Mouse (Mus musculus) olfactory bulb, adult 2 months (tissue): ENCODE results near the gene Gm45837.

Experiments used
- CTCF ChIP-seq: fragments of 200-500 bp; IDR thresholded peaks from 2 replicates; pipeline ENCODE4 v1.5.1; 2012; ENCODE audit warnings: low read depth, mild to moderate bottlenecking, low read length, moderate library complexity; ENCODE audit not compliant: insufficient read depth
- POLR2A ChIP-seq: fragments of 200-500 bp; IDR thresholded peaks from 2 replicates; pipeline ENCODE4 v1.6.1; 2012; ENCODE audit warnings: mild to moderate bottlenecking, low read depth, low read length, moderate library complexity; ENCODE audit not compliant: insufficient read depth

DNA sequence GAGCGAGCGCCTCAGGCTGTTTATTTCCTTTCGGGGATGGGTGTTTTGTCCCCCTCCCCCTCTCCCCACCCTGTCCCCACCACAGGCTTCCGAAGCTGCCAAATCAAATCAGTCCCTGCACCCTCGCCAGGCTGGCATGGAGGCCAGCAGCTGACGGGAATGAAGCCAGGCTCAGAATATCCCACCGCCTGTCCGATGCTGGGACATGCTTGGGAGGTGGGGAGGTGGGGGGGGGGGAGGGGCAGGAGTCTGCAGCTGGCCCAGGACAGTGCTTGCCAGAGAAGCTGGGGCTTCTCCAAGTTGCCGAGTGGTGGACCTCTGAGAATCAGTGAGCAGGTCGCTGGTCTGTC, 49.9 kb downstream of the Gm45837 start:
- no peak for TF ChIP-seq CTCF
- no peak for TF ChIP-seq POLR2A
